Mouse (Mus musculus) testis, adult 2 months (tissue): ENCODE measurements around the gene Zswim4. TPM values are rescaled to one million over a fixed set of nuclear protein-coding genes. Genes with fewer than 3 reads are reported as not detected.

Experiments used
- H3K27ac ChIP-seq: fragments of 200-500 bp; 2 replicates; pipeline ENCODE4 v1.5.1; 2012; ENCODE audit warnings: low read depth, low read length; ENCODE audit not compliant: control insufficient read depth, insufficient read depth
- H3K27me3 ChIP-seq: fragments of 200-500 bp; 2 replicates; pipeline ENCODE4 v1.6.1; 2012; ENCODE audit warnings: mild to moderate bottlenecking, low read length, moderate library complexity; ENCODE audit not compliant: control insufficient read depth, insufficient read depth
- H3K36me3 ChIP-seq: fragments of 200-500 bp; 2 replicates; pipeline ENCODE4 v1.6.1; 2012; ENCODE audit warnings: mild to moderate bottlenecking, low read length; ENCODE audit not compliant: control insufficient read depth, insufficient read depth
- H3K4me1 ChIP-seq: fragments of 200-500 bp; 2 replicates; pipeline ENCODE4 v1.6.1; 2012; ENCODE audit warnings: low read length; ENCODE audit not compliant: control insufficient read depth, insufficient read depth
- H3K4me3 ChIP-seq: fragments of 200-500 bp; 2 replicates; pipeline ENCODE4 v1.5.1; 2012; ENCODE audit warnings: low read depth, mild to moderate bottlenecking, low read length, moderate library complexity, mixed read lengths; ENCODE audit not compliant: control insufficient read depth
- CTCF ChIP-seq: fragments of 200-500 bp; IDR thresholded peaks from 2 replicates; pipeline ENCODE4 v1.5.1; 2012; ENCODE audit warnings: low read depth, mild to moderate bottlenecking, inconsistent platforms, low read length, moderate library complexity; ENCODE audit not compliant: control insufficient read depth, insufficient read depth, insufficient replicate concordance
- POLR2A ChIP-seq: fragments of 200-500 bp; IDR thresholded peaks from 2 replicates; pipeline ENCODE4 v1.6.1; 2012; ENCODE audit warnings: low read depth, mild to moderate bottlenecking, inconsistent platforms, low read length, moderate library complexity; ENCODE audit not compliant: control insufficient read depth
- polyA plus RNA-seq: library from polyadenylated mRNA; depleted of rRNA; stranded (reverse); fragments of >200 nt; gene quantifications from 2 replicates; pipeline ENCODE4 v1.2.3, GENCODE M21; 2012

The Zswim4 gene
- polyA plus RNA-seq, 1 experiment, result 16.9 TPM

- H3K4me1 ChIP-seq, result peaks cover 23% of the 10 kb centered on the region
- H3K4me3 ChIP-seq, result peak overlapping the region; percentile 87
- no peaks in the 10 kb centered on the region for H3K27me3 ChIP-seq
- TF ChIP-seq CTCF (no peak), POLR2A (no peak)
- H3K36me3 ChIP-seq, result no peaks in the 10 kb centered on the region
- H3K27ac ChIP-seq, result peak overlapping the region; percentile 54
Observed at GRCm38 (mm10) chr8:84237542-84238229, 831 bp upstream of the Zswim4 start.

GRCm38 (mm10) chr8:84236410-84236997 is 351 bp downstream of the Zswim4 start:
- H3K4me1 ChIP-seq, result peaks cover 23% of the 10 kb centered on the region
- no peak for TF ChIP-seq POLR2A
- no peak for TF ChIP-seq CTCF
- H3K27me3 ChIP-seq, result no peaks in the 10 kb centered on the region
- H3K36me3 ChIP-seq, result no peaks in the 10 kb centered on the region
- peak overlapping the region; percentile 93 for H3K4me3 ChIP-seq
- H3K27ac ChIP-seq, result no peak overlapping the region

- no peaks in the 10 kb centered on the region for H3K27me3 ChIP-seq
- peak overlapping the region; percentile 93 for H3K4me3 ChIP-seq
- TF ChIP-seq CTCF, result no peak
- TF ChIP-seq POLR2A, result no peak
Observed at GRCm38 (mm10) chr8:84235746-84236409, 977 bp downstream of the Zswim4 start.

GRCm38 (mm10) chr8:84233055-84233454 is 3.8 kb downstream of the Zswim4 start:
- TF ChIP-seq CTCF (no peak), POLR2A (no peak)
- H3K4me1 ChIP-seq, result peaks cover 21% of the 10 kb centered on the region
- no peak overlapping the region for H3K27ac ChIP-seq
- no peak overlapping the region for H3K4me3 ChIP-seq
- no peaks in the 10 kb centered on the region for H3K36me3 ChIP-seq
- H3K27me3 ChIP-seq, result no peaks in the 10 kb centered on the region

More at GRCm38 (mm10) chr8:84235746-84236409, 977 bp downstream of the Zswim4 start:
- Histone ChIP-seq H3K4me1 (peaks cover 23% of the 10 kb centered on the region), H3K27ac (no peak overlapping the region), H3K36me3 (no peaks in the 10 kb centered on the region)

GRCm38 (mm10) chr8:84230735-84231134 is 6.1 kb downstream of the Zswim4 start:
- no peak overlapping the region for H3K27ac ChIP-seq
- no peaks in the 10 kb centered on the region for H3K36me3 ChIP-seq
- H3K4me1 ChIP-seq, result peaks cover 10% of the 10 kb centered on the region
- H3K27me3 ChIP-seq, result no peaks in the 10 kb centered on the region
- no peak overlapping the region for H3K4me3 ChIP-seq
- TF ChIP-seq POLR2A, result no peak
- TF ChIP-seq CTCF, result no peak

- Histone ChIP-seq H3K36me3 (no peaks in the 10 kb centered on the region; the same call in 1 of the 2 replicates), H3K27ac (no peak overlapping the region), H3K4me3 (no peak overlapping the region), H3K4me1 (peaks cover 3% of the 10 kb centered on the region), H3K27me3 (no peaks in the 10 kb centered on the region)
- TF ChIP-seq CTCF (no peak), POLR2A (no peak)
Observed at GRCm38 (mm10) chr8:84223322-84224029, 13.4 kb downstream of the Zswim4 start.
